Mouse (Mus musculus): ENCODE results near the gene Gm6993. TPM values are rescaled to one million over a fixed set of nuclear protein-coding genes. Genes with fewer than 3 reads are reported as not detected.

Gene Gm6993
- polyA plus RNA-seq, 2 experiments from 2014 or later: not detected

GRCm38 (mm10) chr12:31241595-31242342 is 1.2 kb downstream of the Gm6993 start:
- ATAC-seq: no peak

GRCm38 (mm10) chr12:31244001-31244400 is 3.4 kb downstream of the Gm6993 start:
- no peak for ATAC-seq

DNA sequence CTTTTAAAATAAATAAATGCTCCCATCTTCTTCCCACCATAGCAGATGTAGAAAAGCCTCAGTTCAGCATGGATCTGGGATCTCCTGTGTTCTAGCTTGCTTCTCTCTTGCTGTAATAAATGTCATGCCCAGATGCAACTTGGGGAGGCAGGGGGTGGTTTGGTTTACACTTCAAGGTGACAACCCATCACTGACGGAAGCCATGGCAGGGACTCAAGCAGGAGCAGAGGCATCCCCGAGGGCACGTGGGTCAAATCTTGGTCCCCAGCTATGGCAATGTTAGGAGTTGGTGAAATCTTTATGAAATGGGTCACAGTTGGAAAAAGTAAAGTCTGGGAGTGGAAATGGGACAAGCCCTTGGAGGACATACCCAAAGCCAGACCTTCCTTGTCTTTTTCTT is 4.1 kb downstream of the Gm6993 start:
- ATAC-seq: no peak

GRCm38 (mm10) chr12:31246153-31246552 is 5.6 kb downstream of the Gm6993 start:
- ATAC-seq: no peak

DNA sequence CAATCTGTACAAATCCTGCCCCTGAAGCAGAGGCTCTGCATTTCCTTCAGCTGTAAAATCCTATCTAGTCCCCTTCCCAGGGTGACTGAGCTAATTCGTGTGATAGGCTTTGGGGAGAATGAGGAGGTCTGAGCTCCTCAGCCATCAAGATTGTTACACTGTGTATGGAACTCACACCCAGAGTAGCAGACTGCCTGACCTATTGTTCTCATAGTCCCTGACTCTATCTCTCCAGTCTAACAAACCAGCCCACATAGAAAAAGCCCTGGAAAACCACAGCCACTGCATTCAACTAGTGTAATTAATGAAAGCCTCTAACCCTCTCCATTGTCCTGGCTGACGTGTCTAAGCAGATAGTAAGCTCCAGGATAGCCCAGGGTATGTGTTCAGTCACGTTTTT is 6.0 kb downstream of the Gm6993 start:
- ATAC-seq: no peak

DNA sequence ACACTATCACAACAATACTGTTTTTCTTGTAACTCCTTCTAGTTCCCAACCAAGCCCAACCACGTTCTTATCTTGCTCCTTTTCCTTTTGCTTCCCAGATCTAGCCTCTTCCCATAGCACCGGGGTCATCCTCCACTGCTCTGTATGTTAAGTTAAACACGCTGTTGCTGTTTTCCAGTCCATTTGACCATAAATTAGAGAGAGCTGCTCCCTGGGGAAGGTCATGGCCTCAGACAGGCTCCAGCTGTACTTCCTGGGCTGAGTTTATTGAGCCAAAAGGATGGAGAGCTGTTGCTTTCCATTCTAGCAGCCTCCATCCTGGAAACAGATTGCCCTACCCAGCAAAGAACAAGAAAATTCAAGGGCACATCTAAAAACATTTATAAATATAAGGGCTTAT is 7.6 kb downstream of the Gm6993 start:
- no peak for ATAC-seq

GRCm38 (mm10) chr12:31248681-31249080 is 8.1 kb downstream of the Gm6993 start:
- no peak for ATAC-seq

- no peak for ATAC-seq
These were observed 11.7 kb downstream of the Gm6993 start for GRCm38 (mm10) chr12:31252259-31252658.

DNA sequence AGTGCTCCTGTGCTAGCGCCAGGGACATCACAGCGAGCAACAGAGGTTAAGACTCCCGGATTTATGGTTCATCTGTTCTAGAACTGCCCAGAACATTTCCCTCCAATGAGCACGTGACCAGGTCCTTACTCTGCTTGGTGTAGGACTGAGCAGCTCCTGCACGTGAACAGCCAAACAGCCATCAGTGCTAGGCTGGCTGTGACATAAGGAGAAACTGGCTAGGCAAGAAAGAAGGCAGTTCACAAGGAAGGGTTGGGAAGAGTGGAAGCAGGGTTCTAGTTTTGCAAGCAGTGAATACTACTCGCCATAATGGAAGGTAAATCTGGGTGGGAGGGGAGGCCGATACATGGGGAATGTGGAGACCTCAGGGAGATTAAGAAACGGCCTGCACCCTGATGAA is 14.4 kb downstream of the Gm6993 start:
- ATAC-seq: no peak

DNA sequence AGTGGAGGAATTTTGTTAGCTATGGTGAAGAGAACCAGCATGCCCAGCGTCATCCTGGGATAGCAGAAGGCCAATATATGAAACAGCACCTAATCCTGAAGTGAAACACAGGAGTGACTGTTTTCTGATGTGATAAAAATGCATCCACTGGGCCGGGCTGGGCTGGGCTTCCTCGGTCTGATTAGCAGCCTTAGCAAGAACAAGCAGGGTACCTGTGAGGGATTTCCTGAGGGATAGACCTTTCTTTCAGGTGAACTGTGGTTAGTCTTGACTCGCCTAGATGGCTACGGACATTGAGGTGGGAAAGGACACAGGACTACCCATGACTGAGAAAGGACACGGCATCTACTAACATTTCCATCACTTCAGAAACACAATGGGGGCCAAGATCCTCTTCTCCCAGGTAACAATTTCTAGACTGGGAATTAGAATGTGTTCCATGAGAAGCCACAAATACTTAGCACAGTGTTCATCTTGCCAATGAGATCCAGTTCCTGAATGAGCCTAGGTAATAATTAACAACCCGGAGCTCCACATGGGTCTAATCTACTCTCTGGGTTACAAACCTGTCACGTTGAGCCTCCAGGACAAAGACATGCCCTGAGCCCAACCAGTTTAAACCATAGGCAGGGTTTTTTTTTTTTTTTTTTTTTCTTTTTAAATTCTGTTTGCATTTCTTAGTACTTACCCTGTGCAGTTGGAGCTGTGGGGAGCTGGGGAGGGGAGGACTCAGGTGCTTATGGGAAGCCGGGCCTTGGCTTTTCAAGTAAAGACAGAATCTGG is 15.7 kb downstream of the Gm6993 start:
- ATAC-seq: no peak

GRCm38 (mm10) chr12:31261882-31262281 is 21.3 kb downstream of the Gm6993 start:
- no peak for ATAC-seq

- no peak for ATAC-seq
These were observed 23.4 kb downstream of the Gm6993 start for GRCm38 (mm10) chr12:31263921-31264320.

GRCm38 (mm10) chr12:31265005-31265721 is 24.6 kb downstream of the Gm6993 start, which contains the start of gene Lamb1:
Gene Lamb1, plus strand, starts transcription at chr12:31265234.
- no peak for ATAC-seq

DNA sequence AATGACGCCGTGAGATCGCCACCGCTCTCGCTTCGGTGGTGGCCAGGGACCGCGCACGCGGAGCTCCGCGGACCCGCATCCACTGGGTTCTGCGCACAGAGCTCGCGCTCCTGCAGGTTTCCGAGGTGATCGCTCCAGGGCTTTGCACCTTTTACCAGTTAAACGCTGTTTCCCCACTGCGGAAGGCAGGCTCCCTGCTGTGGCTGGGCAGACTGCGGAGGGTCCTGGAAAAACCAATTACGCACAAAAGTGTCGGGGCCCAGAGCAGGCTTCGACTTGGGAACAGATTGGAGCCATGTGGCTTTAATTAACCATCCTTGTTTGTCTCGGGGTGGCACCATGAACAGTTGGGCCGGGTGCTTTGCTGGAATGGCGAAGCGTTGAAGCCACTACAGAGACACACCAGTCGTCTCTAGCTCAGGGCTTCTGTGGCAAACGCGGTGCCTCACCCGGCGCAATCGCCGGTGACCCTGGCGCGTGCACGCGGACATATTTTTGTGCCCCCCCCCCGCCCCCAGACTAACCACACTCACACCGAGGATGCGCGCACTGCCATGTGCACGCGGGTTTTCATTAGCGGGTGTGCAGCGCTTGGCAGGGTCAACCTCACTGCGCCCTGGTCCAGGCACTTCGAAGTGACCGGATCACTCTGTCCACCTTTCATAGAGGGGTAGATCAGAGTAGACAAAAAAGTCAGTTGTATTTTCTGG is 25.3 kb downstream of the Gm6993 start:
- no peak for ATAC-seq

GRCm38 (mm10) chr12:31266686-31267085 is 26.1 kb downstream of the Gm6993 start:
- ATAC-seq: no peak

GRCm38 (mm10) chr12:31267363-31267762 is 26.8 kb downstream of the Gm6993 start:
- no peak for ATAC-seq

DNA sequence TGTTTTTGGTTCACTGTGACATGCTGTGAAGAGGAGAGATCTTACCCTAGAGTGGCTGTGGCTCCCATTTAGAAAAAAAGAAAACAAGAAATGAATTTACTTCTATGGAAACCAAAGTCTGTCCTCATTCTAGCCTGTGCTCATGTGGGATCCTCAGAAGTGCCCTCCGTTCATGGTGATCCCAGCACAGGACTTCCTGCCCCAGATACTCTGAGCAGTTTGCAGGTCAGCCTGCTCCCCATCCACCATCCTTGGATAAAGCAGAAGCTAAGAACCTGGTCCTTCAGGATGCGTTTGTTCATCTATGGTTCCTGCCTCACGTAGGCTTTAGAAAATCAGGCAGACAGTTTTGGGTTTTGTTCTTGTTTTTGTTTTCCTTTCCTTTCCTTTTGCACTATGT is 27.7 kb downstream of the Gm6993 start:
- ATAC-seq: no peak

GRCm38 (mm10) chr12:31269020-31269597 is 28.5 kb downstream of the Gm6993 start:
- ATAC-seq: no peak

GRCm38 (mm10) chr12:31270361-31270760 is 29.8 kb downstream of the Gm6993 start:
- no peak for ATAC-seq

- no peak for ATAC-seq
These were observed 30.2 kb downstream of the Gm6993 start for GRCm38 (mm10) chr12:31270776-31271175.

- ATAC-seq: no peak
These were observed 30.9 kb downstream of the Gm6993 start for GRCm38 (mm10) chr12:31271361-31272011.
